15 mouse cellular contexts compared by ENCODE assay signal in the genomic region with DNA sequence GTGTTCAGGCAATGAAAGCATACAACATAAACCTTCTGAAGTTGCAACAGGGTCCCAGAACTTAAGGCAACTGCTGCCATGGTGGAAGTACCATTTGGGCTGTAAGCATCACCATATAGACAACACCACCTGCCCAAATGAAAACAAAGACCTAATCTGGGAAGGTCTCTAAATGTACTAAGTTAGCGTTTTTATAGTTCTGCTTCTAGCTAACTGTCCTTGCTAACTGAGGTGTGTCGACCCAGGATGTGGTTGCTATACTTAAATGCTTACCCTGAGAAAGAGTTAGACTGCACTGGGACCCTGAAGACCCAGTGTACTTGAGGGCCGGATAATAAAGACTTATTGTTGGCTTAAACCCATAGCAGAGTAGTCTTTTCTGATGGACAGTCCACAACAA.
"Had no signal": no experiment of that assay in that cellular context is flagged by ENCODE, and none has a peak within 500 bp of the region (broad histone marks: within the 10 kb centered on the region; RNA-seq: fewer than 3 reads in every experiment).

No protein-coding gene starts in this region.

- H3K36me3 ChIP-seq: intestine, embryonic 15.5 days; limb, embryonic 13.5 days; midbrain, embryonic 10.5 days; neural tube, embryonic 12.5 days had no signal

- H3K27me3 ChIP-seq: intestine, embryonic 15.5 days; limb, embryonic 13.5 days; liver, embryonic 15.5 days; neural tube, embryonic 12.5 days had no signal

- DNase-seq: kidney, adult 18-20 months; kidney, postnatal 10 days; kidney, postnatal 4 days; lung, embryonic 14.5 days; lung, postnatal 10 days; lung, postnatal 4 days; midbrain, embryonic 14.5 days; retina, postnatal 1 day; right cerebral cortex, postnatal 14 days; thymus, postnatal 36 days had no signal

- ATAC-seq: intestine, embryonic 15.5 days had no signal
